Mouse (Mus musculus) cortical plate, adult 2 months (tissue): ENCODE measurements around the gene Arxes2.

Experiments
- CTCF ChIP-seq: fragments of 200-500 bp; IDR thresholded peaks from 2 replicates; pipeline ENCODE4 v1.5.1; 2011; ENCODE audit warnings: mild to moderate bottlenecking, control low read depth, low read length; ENCODE audit not compliant: insufficient read depth; ENCODE audit errors: extremely low read depth
- POLR2A ChIP-seq: fragments of 200-500 bp; IDR thresholded peaks from 2 replicates; pipeline ENCODE4 v1.6.1; 2011; ENCODE audit warnings: mild to moderate bottlenecking, low read length, control low read depth; ENCODE audit not compliant: insufficient read depth; ENCODE audit errors: extremely low read depth

DNA sequence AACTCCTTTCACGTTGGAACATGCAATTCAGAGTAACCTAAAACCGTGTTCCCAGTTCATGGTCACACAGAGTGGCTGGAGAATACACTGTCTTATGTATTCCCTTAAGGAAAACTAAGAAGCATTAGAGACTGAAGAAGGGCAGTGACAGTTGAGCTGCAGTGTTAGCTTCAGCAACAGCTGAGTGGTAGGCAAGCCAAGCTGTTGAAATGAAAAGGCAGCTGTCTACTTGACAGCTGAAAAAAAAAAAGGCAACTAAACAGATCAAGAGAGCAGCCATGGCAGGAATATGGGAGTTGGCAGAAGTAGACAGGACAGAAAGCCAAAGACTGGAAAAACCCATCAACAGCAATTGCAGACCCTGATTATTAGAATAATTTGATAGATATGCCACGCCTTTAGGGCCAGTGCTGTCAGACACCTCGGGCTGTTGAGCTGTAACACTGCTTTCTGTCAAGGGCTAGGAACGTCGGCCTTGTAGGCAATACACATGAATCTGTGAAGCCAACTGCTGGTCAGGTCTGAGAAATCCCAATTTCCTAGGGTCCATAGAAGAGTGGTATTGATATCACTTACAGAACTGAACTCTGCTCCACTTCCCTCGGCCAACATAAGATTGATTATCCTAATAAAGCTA, 34.9 kb upstream of the Arxes2 start:
- TF ChIP-seq POLR2A = no peak
- TF ChIP-seq CTCF = no peak
